Mouse (Mus musculus): ENCODE results near the gene Has1. TPM values are rescaled to one million over a fixed set of nuclear protein-coding genes. Genes with fewer than 3 reads are reported as not detected.

Has1 gene
- polyA plus RNA-seq, 2 experiments = not detected

GRCm38 (mm10) chr17:17887774-17888248 lies 32.8 kb upstream of the Has1 start, which contains the start of the genes Fpr2 and Fpr3:
Gene Fpr2, plus strand, starts transcription at chr17:17887824.
Gene Fpr3, plus strand, starts transcription at chr17:17887852.
- Histone ChIP-seq H3K4me2 (ENCODE audit: low read depth) (no peak within 1 kb of the TSS), H3K36me3 (replicated peaks; ENCODE audit: control insufficient read depth, insufficient read depth, low read depth) (no peaks in the 10 kb centered on the region), H3K27me3 (ENCODE audit: control insufficient read depth, insufficient read depth, low read length) (no peaks in the 10 kb centered on the region), H3K9me3 (ENCODE audit: control insufficient read depth, low read length) (no peaks in the 10 kb centered on the region), H3K4me1 (replicated peaks; ENCODE audit: control insufficient read depth in 2 of 2, insufficient read depth in 2 of 2, low read length in 1 of 2) (no peaks in the 10 kb centered on the region), H3K27ac (no peak within 1 kb of the TSS), H3K4me3 (ENCODE audit: insufficient read depth in 1 of 2, low read depth in 2 of 2, low read length in 2 of 2) (no peak within 1 kb of the TSS), H3K9ac (replicated peaks) (no peak within 1 kb of the TSS)
- 23% methylated on average over 1 of the region's 1 CpGs for WGBS (ENCODE audit: insufficient replicate concordance)
- DNase-seq (ENCODE audit: low read depth in 3 of 3, low spot score in 3 of 3) (no peak), ATAC-seq (ENCODE audit: insufficient read depth) (no peak)
- TF ChIP-seq EP300 (IDR thresholded peaks at IDR 0.05; ENCODE audit: low read depth) = no peak
- no peak for TF ChIP-seq CTCF (IDR thresholded peaks at IDR 0.05; ENCODE audit: low read depth)

GRCm38 (mm10) chr17:17883840-17884239 lies 28.8 kb upstream of the Has1 start, which contains the start of gene Fpr1:
Gene Fpr1, minus strand, starts transcription at chr17:17883940.
- WGBS (ENCODE audit: insufficient replicate concordance) = 23% methylated on average over 1 of the region's 1 CpGs
- TF ChIP-seq CTCF (IDR thresholded peaks at IDR 0.05; ENCODE audit: low read depth) = no peak
- no peak for TF ChIP-seq EP300 (IDR thresholded peaks at IDR 0.05; ENCODE audit: low read depth)
- ATAC-seq (ENCODE audit: insufficient read depth) = no peak

GRCm38 (mm10) chr17:17882672-17883071 lies 27.7 kb upstream of the Has1 start:
- no peak for ATAC-seq (ENCODE audit: insufficient read depth)
- no peak for TF ChIP-seq EP300 (IDR thresholded peaks at IDR 0.05; ENCODE audit: low read depth)
- TF ChIP-seq CTCF (IDR thresholded peaks at IDR 0.05; ENCODE audit: low read depth) = no peak
- Histone ChIP-seq H3K27me3 (ENCODE audit: control insufficient read depth, insufficient read depth, low read length) (no peaks in the 10 kb centered on the region), H3K27ac (no peak overlapping the region), H3K4me2 (ENCODE audit: low read depth) (no peak overlapping the region), H3K9ac (replicated peaks) (no peak overlapping the region), H3K36me3 (replicated peaks; ENCODE audit: control insufficient read depth, insufficient read depth, low read depth) (no peaks in the 10 kb centered on the region), H3K4me1 (replicated peaks; ENCODE audit: control insufficient read depth in 2 of 2, insufficient read depth in 2 of 2, low read length in 1 of 2) (no peaks in the 10 kb centered on the region), H3K4me3 (ENCODE audit: insufficient read depth in 1 of 2, low read depth in 2 of 2, low read length in 2 of 2) (no peak overlapping the region), H3K9me3 (ENCODE audit: control insufficient read depth, low read length) (no peaks in the 10 kb centered on the region)
- WGBS (ENCODE audit: insufficient replicate concordance) = 42% methylated on average over 3 of the region's 3 CpGs
- DNase-seq (ENCODE audit: low read depth in 3 of 3, low spot score in 3 of 3) = no peak

More at GRCm38 (mm10) chr17:17883840-17884239, 28.8 kb upstream of the Has1 start, which contains the start of gene Fpr1:
- no peak within 1 kb of the TSS for H3K9ac ChIP-seq (replicated peaks)
- no peak within 1 kb of the TSS for H3K4me2 ChIP-seq (ENCODE audit: low read depth)
- no peaks in the 10 kb centered on the region for H3K9me3 ChIP-seq (ENCODE audit: control insufficient read depth, low read length)
- H3K4me1 ChIP-seq (replicated peaks; ENCODE audit: control insufficient read depth in 2 of 2, insufficient read depth in 2 of 2, low read length in 1 of 2) = no peaks in the 10 kb centered on the region
- H3K36me3 ChIP-seq (replicated peaks; ENCODE audit: control insufficient read depth, insufficient read depth, low read depth) = no peaks in the 10 kb centered on the region
- no peak within 1 kb of the TSS for H3K4me3 ChIP-seq (ENCODE audit: insufficient read depth in 1 of 2, low read depth in 2 of 2, low read length in 2 of 2)
- H3K27me3 ChIP-seq (ENCODE audit: control insufficient read depth, insufficient read depth, low read length) = no peaks in the 10 kb centered on the region
- no peak for DNase-seq (ENCODE audit: low read depth in 3 of 3, low spot score in 3 of 3)
- H3K27ac ChIP-seq = no peak within 1 kb of the TSS

GRCm38 (mm10) chr17:17879347-17879746 lies 24.3 kb upstream of the Has1 start:
- H3K9ac ChIP-seq (replicated peaks) = no peak overlapping the region
- no peaks in the 10 kb centered on the region for H3K9me3 ChIP-seq (ENCODE audit: control insufficient read depth, low read length)
- TF ChIP-seq CTCF (IDR thresholded peaks at IDR 0.05; ENCODE audit: low read depth) (no peak), EP300 (IDR thresholded peaks at IDR 0.05; ENCODE audit: low read depth) (no peak)
- ATAC-seq (ENCODE audit: insufficient read depth) = no peak
- H3K4me2 ChIP-seq (ENCODE audit: low read depth) = no peak overlapping the region
- H3K4me3 ChIP-seq (ENCODE audit: insufficient read depth in 1 of 2, low read depth in 2 of 2, low read length in 2 of 2) = no peak overlapping the region
- H3K27ac ChIP-seq = no peak overlapping the region
- 34% methylated on average over 1 of the region's 1 CpGs for WGBS (ENCODE audit: insufficient replicate concordance)
- no peaks in the 10 kb centered on the region for H3K27me3 ChIP-seq (ENCODE audit: control insufficient read depth, insufficient read depth, low read length)
- no peak for DNase-seq (ENCODE audit: low read depth in 3 of 3, low spot score in 3 of 3)
- H3K36me3 ChIP-seq (replicated peaks; ENCODE audit: control insufficient read depth, insufficient read depth, low read depth) = no peaks in the 10 kb centered on the region
- H3K4me1 ChIP-seq (replicated peaks; ENCODE audit: control insufficient read depth in 2 of 2, insufficient read depth in 2 of 2, low read length in 1 of 2) = no peaks in the 10 kb centered on the region

- Histone ChIP-seq H3K27me3 (ENCODE audit: control insufficient read depth, insufficient read depth, low read length) (no peaks in the 10 kb centered on the region), H3K4me1 (replicated peaks; ENCODE audit: control insufficient read depth in 2 of 2, insufficient read depth in 2 of 2, low read length in 1 of 2) (peaks cover 0 to 4% of the 10 kb centered on the region in 2 experiments; a peak in 2 of 4 replicates), H3K27ac (no peak overlapping the region), H3K4me3 (ENCODE audit: insufficient read depth in 1 of 2, low read depth in 2 of 2, low read length in 2 of 2) (no peak overlapping the region), H3K9me3 (ENCODE audit: control insufficient read depth, low read length) (no peaks in the 10 kb centered on the region), H3K4me2 (ENCODE audit: low read depth) (no peak overlapping the region), H3K36me3 (replicated peaks; ENCODE audit: control insufficient read depth, insufficient read depth, low read depth) (no peaks in the 10 kb centered on the region), H3K9ac (replicated peaks) (no peak overlapping the region)
- 20% methylated on average over 2 of the region's 2 CpGs for WGBS (ENCODE audit: insufficient replicate concordance)
- ATAC-seq (ENCODE audit: insufficient read depth) (no peak), DNase-seq (ENCODE audit: low read depth in 3 of 3, low spot score in 3 of 3) (no peak)
- TF ChIP-seq CTCF (IDR thresholded peaks at IDR 0.05; ENCODE audit: low read depth) (no peak), EP300 (IDR thresholded peaks at IDR 0.05; ENCODE audit: low read depth) (no peak)
Measured at GRCm38 (mm10) chr17:17871697-17872096, 16.7 kb upstream of the Has1 start.

All from liver, embryonic 14.5 days (tissue).